Mouse (Mus musculus) embryo, embryonic 11 days (tissue): Measurements from ENCODE around the gene Kif6.

ENCODE experiments used
- DNase-seq: peaks from one replicate; pipeline ENCODE4 v3.0.0-alpha.2; 2015

Gene Kif6

DNA sequence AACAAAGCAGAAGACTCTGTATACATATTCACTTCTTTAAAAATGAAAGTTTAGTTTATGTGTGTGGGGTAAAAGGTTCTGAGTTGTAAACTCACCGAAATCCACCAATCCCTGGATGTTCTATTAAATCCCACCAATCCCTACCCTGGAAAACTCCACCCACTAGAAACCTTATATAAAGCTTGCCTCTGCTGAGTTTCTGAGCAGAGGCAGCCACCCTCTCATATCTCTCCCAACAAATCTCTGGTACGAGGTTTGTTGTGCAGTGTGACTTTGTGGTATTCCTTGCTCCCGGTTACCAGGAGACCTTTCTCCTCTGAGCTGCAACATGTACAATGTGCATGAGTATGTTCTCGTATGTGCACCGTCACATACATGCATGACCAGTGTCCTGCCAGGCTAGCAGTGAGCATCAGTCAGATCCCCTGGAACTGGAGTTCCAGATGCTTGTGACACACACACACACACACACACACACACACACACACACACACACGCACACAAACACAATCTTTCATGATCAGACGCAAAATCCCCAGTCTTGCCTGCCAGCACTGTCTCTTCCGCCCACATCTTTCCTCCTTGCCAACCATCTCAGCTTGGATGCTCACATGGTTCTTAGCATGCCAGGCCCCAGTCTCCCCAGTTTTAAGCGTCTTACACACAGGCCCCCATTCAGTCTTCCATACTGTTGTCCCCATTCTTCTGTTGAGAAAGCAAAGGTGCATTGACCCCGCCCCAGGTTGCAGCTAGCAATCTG, 245.3 kb downstream of the Kif6 start:
- DNase-seq, result no peak

DNA sequence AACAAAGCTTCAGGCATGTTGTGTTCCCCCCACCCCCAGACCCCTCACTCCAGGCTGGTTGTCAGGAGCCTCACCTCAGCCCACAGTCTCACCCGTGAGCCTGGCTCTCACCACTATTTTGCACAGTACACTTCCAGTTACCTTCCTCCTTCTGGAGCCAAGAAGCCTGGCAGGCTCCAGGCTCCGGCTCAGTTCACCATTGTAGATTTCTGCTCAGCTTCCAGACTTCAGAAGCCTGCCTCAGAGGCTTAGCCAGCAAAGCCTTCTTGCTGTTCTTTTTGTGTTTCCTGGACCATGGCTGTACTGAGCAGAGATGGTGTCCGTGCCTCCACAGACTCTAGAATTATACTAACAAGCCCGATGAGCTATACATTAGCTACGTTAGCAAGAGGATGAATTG, 248.7 kb downstream of the Kif6 start:
- DNase-seq, result no peak

DNA sequence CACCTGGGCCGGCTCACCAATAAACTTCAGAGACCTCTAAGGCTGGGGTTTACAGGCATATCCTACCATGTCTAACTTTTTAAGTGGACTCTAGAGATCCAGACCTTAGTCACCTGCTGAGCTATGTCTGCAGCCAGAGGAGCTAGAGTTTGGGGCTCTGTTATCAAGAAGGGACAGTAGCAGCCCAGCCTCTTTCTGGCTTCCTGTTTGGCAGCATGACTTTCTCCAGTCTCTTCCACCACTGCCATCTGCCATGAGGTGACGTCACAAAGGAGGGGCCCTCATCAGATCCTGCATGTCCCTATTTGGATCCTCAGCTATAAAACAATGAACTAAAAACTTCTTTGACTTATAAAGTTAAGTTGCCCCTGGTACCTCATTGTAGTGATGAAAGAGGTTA, 250.7 kb downstream of the Kif6 start:
- DNase-seq, result no peak

DNA sequence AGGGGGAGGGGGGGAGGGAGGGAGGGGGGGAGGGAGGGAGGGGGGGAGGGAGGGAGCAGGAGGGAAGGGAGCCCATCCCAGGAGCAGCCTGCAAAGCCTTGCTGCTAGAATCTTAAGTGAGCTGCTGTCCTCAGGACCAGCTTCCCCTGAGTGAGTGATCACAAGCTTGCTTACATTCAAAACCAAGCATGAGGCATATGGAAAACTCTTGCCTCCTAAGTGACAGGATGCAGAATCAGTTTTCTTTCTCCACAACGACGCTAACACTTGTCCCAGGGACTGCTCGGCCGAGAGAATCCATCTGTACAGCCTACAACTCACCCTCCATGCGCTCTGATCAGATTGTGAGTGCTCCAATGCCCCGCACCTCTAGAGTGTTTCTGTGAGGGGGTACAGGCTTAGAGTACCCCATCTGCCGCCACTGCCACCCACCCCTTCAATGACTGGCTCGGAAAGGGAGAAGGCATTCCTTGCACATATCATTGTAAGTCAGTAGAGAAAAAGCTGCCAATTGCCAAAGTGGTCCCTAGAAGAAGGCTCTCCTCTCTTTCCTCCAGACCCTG, 251.8 kb downstream of the Kif6 start:
- no peak for DNase-seq

DNA sequence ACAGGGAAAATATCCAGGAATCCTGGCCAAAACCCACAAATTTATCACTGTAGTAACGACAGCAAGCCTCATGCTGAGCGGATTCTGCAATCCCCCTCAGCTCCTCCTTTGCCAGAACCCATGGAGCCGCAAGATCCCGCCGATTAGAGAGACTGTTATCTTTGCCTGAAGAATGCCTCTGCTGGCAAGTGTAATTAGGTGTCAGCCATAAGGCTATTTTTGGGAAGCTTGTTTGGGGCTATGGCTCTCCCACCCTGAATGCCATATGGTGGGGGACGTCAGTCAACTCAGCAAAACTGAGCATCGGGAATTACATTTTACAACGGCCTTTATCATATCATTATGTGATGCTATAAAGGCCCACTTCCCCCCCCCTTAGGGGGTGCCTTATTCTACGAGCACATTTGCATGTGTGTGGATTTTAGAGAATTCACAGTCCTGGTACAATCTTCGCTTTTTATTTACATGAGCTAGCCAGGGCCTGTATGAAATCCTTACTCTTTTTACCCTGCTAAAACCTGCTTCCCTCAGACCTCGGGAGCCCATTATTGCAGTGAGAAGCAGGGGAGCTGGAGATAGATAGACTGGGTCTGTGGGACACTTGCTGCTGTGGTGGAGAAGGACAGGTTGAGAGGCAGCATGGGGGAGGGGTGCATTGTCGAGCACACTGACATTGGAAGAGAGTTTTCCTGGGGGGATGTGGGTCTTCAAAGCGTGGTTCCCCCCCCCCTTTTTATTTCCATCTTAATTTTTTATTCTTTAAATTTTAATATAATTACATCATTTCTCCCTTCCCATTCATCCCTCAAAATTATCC, 252.6 kb downstream of the Kif6 start:
- DNase-seq, result no peak

DNA sequence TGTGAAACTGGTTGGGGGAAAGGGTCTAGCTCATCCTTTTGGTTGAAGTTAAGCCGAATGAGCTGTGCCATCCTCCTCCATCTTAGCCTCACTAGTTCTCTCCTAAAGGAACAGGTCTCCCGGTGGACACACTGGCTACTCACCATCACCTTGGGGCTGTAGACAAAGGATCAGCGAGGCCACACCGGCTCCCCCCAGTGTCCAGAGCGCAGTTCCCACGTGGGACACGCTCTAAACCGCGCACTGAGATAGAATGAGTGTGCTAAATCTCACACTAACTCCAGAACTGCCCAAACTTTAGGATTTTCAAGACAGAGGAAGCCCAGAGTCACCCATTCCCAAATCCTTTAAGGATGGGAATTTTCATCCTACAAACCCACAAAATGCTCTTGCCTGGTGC, 254.3 kb downstream of the Kif6 start:
- DNase-seq, result no peak

DNA sequence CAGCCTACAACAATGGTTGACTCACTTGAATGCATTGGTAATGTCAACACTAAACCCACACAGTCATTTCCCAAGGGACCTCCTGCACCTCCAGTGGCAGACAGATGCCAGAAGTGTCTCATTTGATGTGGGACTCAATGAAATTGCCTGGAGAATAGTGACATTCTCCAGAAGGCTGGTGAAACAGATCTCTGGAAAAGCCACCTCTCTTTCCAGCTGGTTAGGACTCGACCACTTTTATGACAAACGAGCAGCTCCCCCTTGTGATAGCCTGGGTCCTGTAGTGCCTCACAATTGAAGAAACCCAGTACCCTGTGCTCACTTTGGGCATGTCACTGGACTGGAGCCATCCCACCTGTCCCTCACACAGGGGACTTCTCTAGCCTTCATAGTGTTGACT, 257.4 kb downstream of the Kif6 start:
- peak; percentile 61 for DNase-seq

DNA sequence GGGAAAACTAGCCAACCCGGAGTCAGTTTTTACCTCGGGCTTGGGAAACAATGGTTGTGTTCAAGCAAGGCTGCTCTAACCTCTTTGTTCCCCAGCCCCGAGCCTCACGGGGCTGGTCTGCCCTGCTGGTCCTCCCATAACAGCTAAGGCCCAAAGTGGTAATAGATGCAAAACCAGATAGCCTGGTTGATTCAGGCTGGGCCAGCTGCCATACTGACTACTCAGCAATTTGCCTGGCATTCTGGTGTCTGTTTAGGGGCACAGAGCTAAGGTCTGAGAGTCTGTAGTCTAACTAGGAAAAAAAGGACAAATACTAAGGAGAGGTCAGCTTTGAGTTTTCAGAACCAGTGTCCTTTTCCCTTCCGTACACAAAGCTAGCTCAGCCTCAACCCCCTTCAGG, 259.8 kb downstream of the Kif6 start:
- DNase-seq, result no peak

DNA sequence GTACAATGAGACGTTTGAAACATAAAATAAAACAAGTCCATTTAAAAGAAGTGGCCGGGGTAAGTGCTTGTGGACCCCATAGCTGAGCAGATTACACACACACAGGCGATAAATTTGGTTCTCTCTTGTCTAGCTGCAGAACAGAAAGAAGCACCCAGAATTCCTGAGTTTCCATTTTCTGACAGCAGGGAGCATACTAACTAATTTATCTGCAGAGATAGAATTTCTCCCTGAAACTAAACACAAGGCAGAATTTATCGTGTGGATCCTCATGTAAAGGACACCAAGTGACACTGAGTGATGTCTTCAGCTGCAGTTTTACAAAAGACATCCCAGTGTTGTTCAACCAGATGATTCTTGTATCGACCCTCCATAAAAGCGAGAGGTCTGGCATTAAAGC, 260.5 kb downstream of the Kif6 start:
- DNase-seq, result no peak

DNA sequence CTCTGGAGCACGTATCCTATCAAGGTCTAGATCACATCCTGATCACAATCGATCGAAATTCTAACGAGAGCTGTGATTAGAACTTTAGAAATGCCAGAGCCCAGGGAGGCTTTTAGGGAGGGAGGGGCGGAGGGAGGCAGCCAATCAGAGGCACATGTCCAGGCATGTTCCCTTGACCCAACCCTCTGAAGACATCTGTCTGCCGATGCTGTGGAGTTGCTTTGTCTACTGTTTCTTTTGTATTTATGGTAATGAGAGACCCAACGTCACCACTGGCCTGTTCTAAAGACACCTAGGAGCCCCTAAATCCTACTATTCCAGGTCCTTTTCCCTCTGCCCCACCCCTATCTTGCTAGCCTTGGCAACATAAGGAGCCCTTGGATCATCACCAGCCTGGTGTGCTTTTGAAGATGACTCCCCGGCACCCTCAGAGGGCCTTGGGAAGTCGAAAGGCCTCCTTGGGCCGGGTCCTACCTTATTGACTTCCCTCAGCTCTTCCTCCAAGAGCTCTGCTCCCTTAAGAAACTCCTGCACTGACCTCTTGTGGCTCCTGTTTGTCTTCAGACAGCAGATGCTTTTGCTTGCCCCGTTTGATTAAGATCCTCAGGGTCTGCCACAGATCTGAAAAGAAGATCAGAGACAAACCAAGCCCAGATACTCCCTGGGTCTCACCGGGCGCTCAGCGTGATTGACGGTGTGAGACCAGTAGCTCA, 261.2 kb downstream of the Kif6 start:
- peak; percentile 60 for DNase-seq

DNA sequence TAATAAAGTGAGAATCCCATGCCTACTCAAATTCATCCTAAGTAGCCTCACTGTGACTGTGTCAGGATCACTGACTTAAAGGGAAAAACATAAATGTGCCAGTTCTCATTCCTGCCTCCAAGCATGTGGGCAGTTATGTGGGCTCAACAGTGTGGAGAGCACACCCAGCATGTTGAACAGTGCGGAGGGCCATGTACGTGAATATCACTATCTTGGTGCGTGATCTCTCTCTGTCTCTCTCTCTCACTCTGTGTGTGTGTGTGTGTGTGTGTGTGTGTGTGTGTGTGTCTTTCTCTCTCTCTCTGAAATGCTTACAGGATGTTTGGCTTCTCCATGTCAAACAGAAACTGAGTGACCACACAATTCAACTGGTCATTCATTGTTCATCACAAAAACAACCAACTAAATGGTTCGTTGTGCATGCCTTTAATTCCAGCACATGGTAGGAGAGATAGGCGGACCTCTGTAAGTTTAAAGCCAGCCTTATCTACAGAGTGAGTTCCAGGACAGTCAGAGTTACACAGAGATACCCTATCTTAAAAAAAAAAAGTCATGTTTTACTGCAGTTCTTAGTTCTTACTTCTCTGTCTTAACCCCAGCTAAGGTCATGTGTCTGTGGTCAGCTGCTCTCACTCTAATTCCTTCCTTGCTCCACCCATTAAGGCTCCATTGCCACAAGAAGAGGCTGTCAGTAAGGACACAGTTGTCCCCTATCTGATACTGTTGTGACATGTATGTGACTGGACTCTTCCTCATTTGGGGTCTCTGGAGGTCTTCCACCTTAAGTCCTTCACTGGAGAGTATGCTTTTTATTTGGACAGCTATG, 266.2 kb downstream of the Kif6 start:
- no peak for DNase-seq

DNA sequence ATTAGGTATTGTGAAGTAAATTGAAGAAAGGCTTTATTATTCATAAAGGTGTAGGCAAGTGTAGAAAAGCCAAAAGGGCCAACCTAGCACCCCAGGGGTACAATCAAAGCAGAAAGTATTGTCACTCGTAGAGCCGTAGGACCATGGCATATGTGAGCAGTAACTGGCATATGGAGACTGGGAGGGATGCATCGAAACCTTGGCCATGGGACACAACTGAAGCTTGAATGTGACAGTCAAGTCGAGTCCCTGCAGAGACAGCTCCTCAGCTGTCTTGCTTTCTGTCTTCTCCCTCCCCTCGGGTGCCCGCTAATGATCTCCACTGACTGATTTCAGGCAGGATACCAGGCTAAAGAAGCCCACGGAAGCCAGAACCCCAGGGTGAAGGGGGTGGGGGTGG, 266.9 kb downstream of the Kif6 start:
- no peak for DNase-seq

DNA sequence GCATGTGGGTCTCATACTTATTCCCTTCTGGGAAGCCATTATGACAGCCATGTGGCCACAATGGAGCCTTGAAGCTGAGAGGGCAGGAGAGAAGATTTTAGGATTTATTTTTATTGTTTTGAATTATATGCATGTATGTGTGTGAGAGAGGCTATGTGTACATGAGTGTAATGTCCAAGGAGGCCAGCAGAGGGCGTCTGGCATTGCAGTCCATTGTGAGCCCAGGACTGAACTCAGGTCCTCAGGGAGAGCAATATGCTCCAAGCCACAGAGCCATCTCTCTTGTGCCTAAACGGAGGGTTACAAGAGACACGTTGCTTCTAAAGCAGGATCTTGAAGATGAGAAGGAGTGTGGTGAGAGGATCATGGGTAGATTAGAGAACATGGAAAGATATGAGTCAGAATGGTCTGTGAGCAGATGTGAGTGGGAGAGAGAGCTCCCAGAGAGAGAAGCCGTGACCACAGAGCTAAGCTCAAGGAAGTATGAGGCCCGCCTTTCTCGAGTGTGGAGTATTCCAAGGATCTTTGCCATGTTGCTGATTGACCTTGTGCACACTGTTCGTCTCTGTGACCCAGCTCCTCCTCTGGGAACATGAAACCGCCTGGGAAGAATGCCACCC, 268.3 kb downstream of the Kif6 start:
- no peak for DNase-seq

DNA sequence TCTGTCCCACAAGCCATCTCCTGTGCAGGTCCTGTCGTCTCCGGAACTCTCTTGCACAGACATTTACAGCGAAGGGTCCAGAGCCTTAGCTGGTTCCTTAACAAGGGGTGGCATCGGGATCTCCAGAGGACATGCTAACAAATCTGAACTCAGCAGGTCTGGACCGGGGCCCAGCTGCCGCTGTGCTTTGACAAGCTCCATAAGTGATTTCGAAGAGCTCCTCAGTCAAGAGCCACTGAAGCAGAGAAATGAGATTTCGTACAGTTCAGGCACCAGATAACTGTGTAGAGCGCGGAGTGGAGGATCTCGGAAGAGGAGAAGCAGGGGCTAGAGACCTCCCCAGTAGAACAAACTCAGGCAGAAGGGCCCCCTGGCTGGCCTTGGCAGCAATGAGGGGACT, 270.1 kb downstream of the Kif6 start:
- no peak for DNase-seq

DNA sequence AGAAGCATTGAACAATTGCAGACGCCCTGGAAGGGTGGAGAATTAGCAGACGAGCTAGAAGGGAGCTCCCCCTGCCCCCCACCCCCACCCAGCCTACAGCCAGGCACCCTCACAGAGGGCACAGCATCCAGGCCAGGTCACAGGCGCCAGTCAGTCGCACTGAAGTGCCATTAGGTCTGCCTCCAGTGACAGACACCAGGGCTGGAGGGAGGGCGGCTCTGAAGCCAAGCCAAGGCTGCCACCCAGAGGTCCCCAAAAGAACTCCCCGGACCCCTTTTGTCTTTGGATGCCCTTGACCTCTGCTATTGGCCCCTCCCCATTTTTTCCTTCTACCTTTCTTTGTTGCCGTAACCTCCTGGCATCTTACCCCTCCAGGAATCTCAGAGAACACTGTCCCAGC, 274.7 kb downstream of the Kif6 start:
- DNase-seq, result peak; percentile 77

DNA sequence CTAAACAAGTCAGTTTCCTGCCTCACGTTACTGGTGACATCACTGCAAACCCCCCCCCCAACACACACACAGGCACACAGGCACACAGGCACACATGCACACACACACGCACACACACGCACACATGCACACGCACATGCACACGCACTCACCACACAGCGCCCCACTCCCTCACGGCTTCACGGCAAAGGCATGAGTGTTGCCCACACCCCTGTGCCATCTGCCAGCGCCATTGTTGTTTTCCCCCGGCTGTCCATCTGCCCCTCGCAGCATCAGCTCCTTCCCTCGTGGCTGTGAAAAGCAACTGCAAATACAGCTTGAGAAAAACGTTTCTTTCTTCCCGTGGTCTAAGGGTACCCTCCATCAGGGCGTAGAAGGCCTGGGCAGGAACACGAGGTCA, 275.9 kb downstream of the Kif6 start:
- no peak for DNase-seq

DNA sequence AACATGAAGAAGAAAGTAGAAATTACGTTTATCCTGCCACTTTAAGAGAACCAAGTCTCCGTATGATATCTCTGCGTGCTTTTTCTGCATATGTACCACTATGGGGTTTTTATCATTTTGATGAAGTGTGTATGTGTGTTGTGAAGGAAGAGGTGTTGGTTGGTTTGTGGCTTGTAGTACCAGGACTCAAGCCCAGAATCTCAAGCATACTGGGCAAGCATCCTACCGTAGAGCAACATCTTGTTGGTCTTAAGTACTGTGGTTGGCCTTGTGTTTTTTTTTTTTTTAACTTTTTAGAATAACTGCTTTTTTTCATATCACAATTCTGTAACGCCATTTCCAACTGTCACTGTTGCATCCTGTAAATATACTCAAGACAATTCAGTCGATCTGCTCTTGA, 277.5 kb downstream of the Kif6 start:
- DNase-seq, result no peak

DNA sequence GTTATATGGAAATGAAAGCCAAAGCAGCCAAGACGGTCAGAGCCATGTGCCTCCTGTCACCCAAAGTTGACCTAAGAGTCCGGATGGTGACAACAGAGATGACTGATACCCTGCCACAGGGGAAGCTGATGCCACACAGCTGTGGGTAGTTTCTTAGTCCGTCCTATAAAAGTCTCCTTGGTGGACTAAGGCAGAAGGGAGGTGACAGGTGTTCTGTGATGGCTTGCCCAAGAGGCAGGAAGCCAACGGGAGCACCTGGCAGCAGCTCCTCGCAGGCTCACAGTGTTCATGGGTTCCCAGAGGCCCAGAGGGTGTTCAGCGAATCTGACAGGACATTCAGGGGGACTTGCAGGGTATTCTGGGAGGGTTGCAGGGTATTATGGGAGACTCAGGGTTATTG, 279.5 kb downstream of the Kif6 start:
- no peak for DNase-seq

DNA sequence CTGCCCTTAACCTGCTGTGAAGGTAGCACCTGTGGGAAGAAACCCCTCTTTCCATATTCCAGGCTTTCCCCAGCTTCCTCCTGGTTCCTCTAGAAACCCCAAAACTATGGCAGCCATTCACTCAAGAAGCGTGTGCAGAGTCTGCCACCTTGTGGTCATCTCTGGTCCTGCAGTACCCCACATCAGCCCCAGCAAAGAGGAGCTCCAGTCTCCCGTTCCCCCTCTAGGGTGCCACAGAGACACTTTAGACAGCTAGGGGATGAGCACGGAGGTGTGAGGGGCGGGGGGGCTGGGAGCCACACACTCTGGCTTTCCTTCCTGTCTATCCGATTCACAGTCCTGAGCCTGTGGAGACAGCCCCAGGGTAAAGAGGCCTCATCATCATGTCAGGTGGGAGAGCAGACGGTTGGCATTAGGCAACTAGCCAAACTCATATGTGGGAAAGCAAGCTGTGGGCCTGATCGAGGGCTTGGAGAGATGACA, 284.0 kb downstream of the Kif6 start:
- DNase-seq, result peak; percentile 84

DNA sequence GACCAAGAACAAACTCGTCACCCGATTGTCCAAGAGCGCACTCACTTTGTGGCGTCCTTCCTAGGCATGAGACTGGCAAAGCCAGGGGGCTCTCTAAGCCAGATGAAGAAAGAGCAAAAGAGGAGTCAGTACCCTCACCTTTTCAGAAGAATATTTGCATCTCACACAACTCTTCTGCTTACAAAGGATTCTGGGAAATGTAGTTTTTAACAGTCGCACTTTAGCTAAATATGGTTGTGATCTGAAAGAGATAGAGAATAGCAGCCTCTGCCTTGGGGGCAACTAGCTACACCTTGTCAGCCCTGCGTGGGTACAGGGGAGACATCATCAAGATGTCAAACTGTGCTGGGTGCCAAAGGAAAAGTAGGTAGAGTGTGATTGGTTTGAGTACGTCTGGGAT, 287.7 kb downstream of the Kif6 start:
- DNase-seq, result no peak

DNA sequence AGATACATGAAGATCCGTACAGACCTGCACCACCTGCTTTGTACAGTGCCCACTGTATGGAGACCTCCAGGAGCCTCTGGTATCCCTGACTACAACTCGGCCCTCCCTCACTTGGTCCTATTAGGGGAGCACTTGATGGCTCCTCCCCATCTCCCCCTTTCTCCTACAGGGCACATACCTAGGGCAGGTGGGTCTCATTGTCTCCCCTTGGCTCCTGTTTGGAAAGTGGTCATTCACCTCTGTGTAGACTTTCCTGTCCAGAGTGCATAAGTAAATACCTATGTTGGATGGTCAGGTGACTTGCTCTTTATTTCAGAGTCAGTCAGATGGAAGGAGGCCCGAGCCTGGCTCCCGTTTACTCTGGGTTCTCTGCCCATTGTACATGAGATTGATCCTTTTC, 308.5 kb downstream of the Kif6 start:
- no peak for DNase-seq

DNA sequence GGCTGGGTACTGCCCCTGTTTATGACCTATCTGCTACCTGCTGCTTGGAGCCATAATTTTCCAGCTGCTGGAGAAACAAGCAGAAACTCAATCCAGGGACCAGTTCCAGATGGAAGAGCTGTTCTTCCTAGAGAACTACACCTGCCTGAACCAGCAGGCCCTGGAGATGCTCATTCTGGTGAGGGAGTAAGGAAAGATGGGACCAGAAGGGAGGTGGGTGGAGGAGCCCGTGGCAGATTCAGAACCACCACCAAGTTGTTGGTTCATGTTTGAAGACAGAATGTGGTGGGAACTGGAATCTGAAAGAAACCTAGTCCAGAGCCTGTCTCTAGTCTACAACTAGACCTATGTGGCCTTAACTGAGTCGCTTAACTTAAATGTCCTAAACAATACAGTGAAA, 312.7 kb downstream of the Kif6 start:
- DNase-seq, result no peak
